Mouse (Mus musculus) urinary bladder, postnatal 36 days (tissue): ENCODE measurements around the gene Zfp955a.
"Not testable (repeated sequence)": the region's sequence is repeated elsewhere in the genome, so short reads cannot be mapped to it uniquely, and the experiment has no call there.

Source experiments
- DNase-seq, 2 experiments: peaks; one replicate each; pipeline ENCODE4 v3.0.0; 2022; ENCODE audit warnings: low spot score in 2 of 2, mixed read lengths in 1 of 2

Zfp955a gene

GRCm38 (mm10) chr17:33254530-33255318 is at the start of gene Zfp955a:
Zfp955a (minus strand) TSS chr17:33255145.
- not testable (repeated sequence) for DNase-seq

- not testable (repeated sequence) for DNase-seq
These were observed 34.9 kb upstream of the Zfp955a start for GRCm38 (mm10) chr17:33289876-33290149.

- not testable (repeated sequence) for DNase-seq
These were observed 34.3 kb upstream of the Zfp955a start, which contains the start of gene Zfp955b for GRCm38 (mm10) chr17:33289039-33289875. Zfp955b (plus strand) TSS chr17:33289544.

- no peak for DNase-seq
These were observed 14.0 kb upstream of the Zfp955a start for GRCm38 (mm10) chr17:33268907-33269306.

- DNase-seq: no peak
These were observed 9.4 kb upstream of the Zfp955a start, which contains the start of gene Olfr63 for GRCm38 (mm10) chr17:33264376-33264775. Olfr63 (plus strand) TSS chr17:33264676.

- DNase-seq: not testable (repeated sequence)
These were observed 343 bp upstream of the Zfp955a start for GRCm38 (mm10) chr17:33255319-33255657.

GRCm38 (mm10) chr17:33236646-33237045 is 18.3 kb downstream of the Zfp955a start:
- DNase-seq: not testable (repeated sequence)

- DNase-seq: no peak
These were observed 33.4 kb downstream of the Zfp955a start, which contains the start of gene Olfr1564 for GRCm38 (mm10) chr17:33221590-33221989. Olfr1564 (minus strand) TSS chr17:33221690.

GRCm38 (mm10) chr17:33191002-33191401 is 63.9 kb downstream of the Zfp955a start, which contains the start of gene Olfr239:
Olfr239 (plus strand) TSS chr17:33191302.
- DNase-seq: not testable (repeated sequence)
